Mouse (Mus musculus) lung, embryonic 14.5 days (tissue): ENCODE data around the gene Mto1. TPM values are rescaled to one million over a fixed set of nuclear protein-coding genes. Genes with fewer than 3 reads are reported as not detected.

Source experiments
- ATAC-seq: fragments of 200-750 bp; cut with Nextera tagmentation; 2 replicates; pipeline ENCODE4 v1.8.0; 2017; ENCODE audit warnings: mild to moderate bottlenecking, moderate TSS enrichment, moderate library complexity; ENCODE audit not compliant: insufficient read depth
- DNase-seq: peaks from one replicate; pipeline ENCODE4 v3.0.0-alpha.2; 2015
- H3K27ac ChIP-seq: fragments of 300-500 bp; sonication (generic); 2 replicates; pipeline ENCODE4 v1.5.1; 2014; ENCODE audit warnings: low read depth, mild to moderate bottlenecking, moderate library complexity
- H3K27me3 ChIP-seq: fragments of 300-500 bp; sonication (generic); 2 replicates; pipeline ENCODE4 v1.6.1; 2014; ENCODE audit warnings: low read length, control low read depth; ENCODE audit not compliant: insufficient read depth
- H3K36me3 ChIP-seq: fragments of 300-500 bp; sonication (generic); 2 replicates; pipeline ENCODE4 v1.6.1; 2014; ENCODE audit warnings: control low read depth; ENCODE audit not compliant: insufficient read depth
- H3K4me1 ChIP-seq: fragments of 300-500 bp; sonication (generic); 2 replicates; pipeline ENCODE4 v1.6.1; 2014; ENCODE audit warnings: antibody characterized with exemption, control low read depth; ENCODE audit not compliant: insufficient read depth
- H3K4me2 ChIP-seq: fragments of 300-500 bp; sonication (generic); 2 replicates; pipeline ENCODE4 v1.6.1; 2014; ENCODE audit warnings: mild to moderate bottlenecking
- H3K4me3 ChIP-seq: fragments of 300-500 bp; sonication (generic); 2 replicates; pipeline ENCODE4 v1.5.1; 2014; ENCODE audit warnings: low read depth, low read length
- H3K9ac ChIP-seq: fragments of 300-500 bp; sonication (generic); 2 replicates; pipeline ENCODE4 v1.6.1; 2014
- H3K9me3 ChIP-seq: fragments of 300-500 bp; sonication (generic); 2 replicates; pipeline ENCODE4 v1.6.1; 2016; ENCODE audit warnings: low read depth, low read length, control low read depth
- CTCF ChIP-seq: IDR thresholded peaks from 2 replicates; pipeline ENCODE4 v1.5.1; 2016; ENCODE audit warnings: antibody characterized with exemption, low read depth
- WGBS: fragments of 180-500 bp; shearing (Covaris S2); extraction: QIAGEN DNeasy Blood & Tissue Kit; methylation state at CpG from one replicate; pipeline ENCODE4 v1.1.7; 2014; 5-methylcytosine and 5-hydroxymethylcytosine counted together
- polyA plus RNA-seq: library from polyadenylated mRNA; unstranded; fragments of >200 nt; fragmentation: Nextera tagmentation; extraction: Ambion mirVana; gene quantifications from 2 replicates; pipeline ENCODE4 v1.2.1, GENCODE M21; 2014

The Mto1 gene
- polyA plus RNA-seq, 1 experiment from 2014 or later = 26.8 TPM

- Histone ChIP-seq H3K9ac (no peak overlapping the region), H3K4me1 (no peaks in the 10 kb centered on the region), H3K4me3 (no peak overlapping the region), H3K4me2 (no peak overlapping the region), H3K9me3 (no peaks in the 10 kb centered on the region), H3K27me3 (no peaks in the 10 kb centered on the region), H3K36me3 (no peaks in the 10 kb centered on the region), H3K27ac (no peak overlapping the region)
- TF ChIP-seq CTCF = no peak
- 82% methylated on average over 7 of the region's 7 CpGs for WGBS
- ATAC-seq = no peak
- no peak for DNase-seq
Observed at GRCm38 (mm10) chr9:78493171-78493570, 45.2 kb downstream of the Mto1 start.

GRCm38 (mm10) chr9:78500386-78500785 lies 52.4 kb downstream of the Mto1 start:
- DNase-seq (no peak), ATAC-seq (no peak)
- H3K9ac ChIP-seq = no peak overlapping the region
- no peak for TF ChIP-seq CTCF
- no peak overlapping the region for H3K4me3 ChIP-seq
- H3K9me3 ChIP-seq = no peaks in the 10 kb centered on the region
- WGBS = 30% methylated on average over 3 of the region's 3 CpGs
- no peak overlapping the region for H3K4me2 ChIP-seq
- H3K4me1 ChIP-seq = no peaks in the 10 kb centered on the region
- no peak overlapping the region for H3K27ac ChIP-seq
- no peaks in the 10 kb centered on the region for H3K36me3 ChIP-seq
- no peaks in the 10 kb centered on the region for H3K27me3 ChIP-seq

- H3K4me3 ChIP-seq = no peak overlapping the region
- no peaks in the 10 kb centered on the region for H3K27me3 ChIP-seq
- 87% methylated on average over 4 of the region's 4 CpGs for WGBS
- no peak overlapping the region for H3K9ac ChIP-seq
- no peaks in the 10 kb centered on the region for H3K36me3 ChIP-seq
- no peak for ATAC-seq
- no peak for DNase-seq
- no peaks in the 10 kb centered on the region for H3K9me3 ChIP-seq
- H3K4me1 ChIP-seq = no peaks in the 10 kb centered on the region
- TF ChIP-seq CTCF = no peak
- H3K27ac ChIP-seq = no peak overlapping the region
- H3K4me2 ChIP-seq = no peak overlapping the region
Observed at GRCm38 (mm10) chr9:78501284-78501683, 53.3 kb downstream of the Mto1 start.

- H3K9ac ChIP-seq = no peak overlapping the region
Observed at GRCm38 (mm10) chr9:78503223-78504079, 55.4 kb downstream of the Mto1 start.

GRCm38 (mm10) chr9:78504133-78504532 lies 56.1 kb downstream of the Mto1 start:
- TF ChIP-seq CTCF = no peak
- H3K27me3 ChIP-seq = no peaks in the 10 kb centered on the region
- no peak overlapping the region for H3K4me3 ChIP-seq
- H3K9ac ChIP-seq = no peak overlapping the region
- WGBS = 78% methylated on average over 4 of the region's 4 CpGs
- H3K36me3 ChIP-seq = no peaks in the 10 kb centered on the region
- no peaks in the 10 kb centered on the region for H3K9me3 ChIP-seq
- ATAC-seq = no peak
- H3K4me1 ChIP-seq = no peaks in the 10 kb centered on the region
- H3K4me2 ChIP-seq = no peak overlapping the region
- no peak for DNase-seq
- H3K27ac ChIP-seq = no peak overlapping the region

More at GRCm38 (mm10) chr9:78503223-78504079, 55.4 kb downstream of the Mto1 start:
- TF ChIP-seq CTCF = no peak
- DNase-seq (no peak), ATAC-seq (no peak)
- no peak overlapping the region for H3K4me3 ChIP-seq
- H3K27ac ChIP-seq = no peak overlapping the region; the same call in 1 of the 2 replicates
- 14% methylated on average over 6 of the region's 6 CpGs for WGBS
- no peaks in the 10 kb centered on the region for H3K27me3 ChIP-seq
- H3K4me1 ChIP-seq = no peaks in the 10 kb centered on the region
- H3K9me3 ChIP-seq = no peaks in the 10 kb centered on the region
- no peak overlapping the region for H3K4me2 ChIP-seq
- H3K36me3 ChIP-seq = no peaks in the 10 kb centered on the region

- no peak overlapping the region for H3K9ac ChIP-seq
- TF ChIP-seq CTCF = no peak
- H3K4me2 ChIP-seq = no peak overlapping the region
- ATAC-seq (no peak), DNase-seq (no peak)
- H3K36me3 ChIP-seq = no peaks in the 10 kb centered on the region
- no peak overlapping the region for H3K4me3 ChIP-seq
- no peaks in the 10 kb centered on the region for H3K9me3 ChIP-seq
- 62% methylated on average over 3 of the region's 3 CpGs for WGBS
- H3K4me1 ChIP-seq = no peaks in the 10 kb centered on the region
- H3K27ac ChIP-seq = no peak overlapping the region
- H3K27me3 ChIP-seq = no peaks in the 10 kb centered on the region
Observed at GRCm38 (mm10) chr9:78504679-78505078, 56.7 kb downstream of the Mto1 start.

GRCm38 (mm10) chr9:78505223-78505622 lies 57.2 kb downstream of the Mto1 start:
- no peak overlapping the region for H3K9ac ChIP-seq
- DNase-seq = no peak
- no peak for TF ChIP-seq CTCF

More at GRCm38 (mm10) chr9:78505223-78505622, 57.2 kb downstream of the Mto1 start:
- no peak overlapping the region for H3K4me2 ChIP-seq
- H3K27me3 ChIP-seq = no peaks in the 10 kb centered on the region
- no peaks in the 10 kb centered on the region for H3K4me1 ChIP-seq
- H3K36me3 ChIP-seq = no peaks in the 10 kb centered on the region
- ATAC-seq = no peak
- H3K9me3 ChIP-seq = no peaks in the 10 kb centered on the region
- WGBS = 86% methylated on average over 6 of the region's 6 CpGs
- H3K27ac ChIP-seq = no peak overlapping the region
- H3K4me3 ChIP-seq = no peak overlapping the region
